Mouse (Mus musculus) frontal cortex, postnatal 14 days (tissue): ENCODE data around the gene Nsd2.
"Not testable (repeated sequence)": the region's sequence is repeated elsewhere in the genome, so short reads cannot be mapped to it uniquely, and the experiment has no call there.

Source experiments
- DNase-seq, 2 experiments: peaks; one replicate each; pipeline ENCODE4 v3.0.0; 2022; ENCODE audit warnings: low spot score in 2 of 2

The Nsd2 gene

DNA sequence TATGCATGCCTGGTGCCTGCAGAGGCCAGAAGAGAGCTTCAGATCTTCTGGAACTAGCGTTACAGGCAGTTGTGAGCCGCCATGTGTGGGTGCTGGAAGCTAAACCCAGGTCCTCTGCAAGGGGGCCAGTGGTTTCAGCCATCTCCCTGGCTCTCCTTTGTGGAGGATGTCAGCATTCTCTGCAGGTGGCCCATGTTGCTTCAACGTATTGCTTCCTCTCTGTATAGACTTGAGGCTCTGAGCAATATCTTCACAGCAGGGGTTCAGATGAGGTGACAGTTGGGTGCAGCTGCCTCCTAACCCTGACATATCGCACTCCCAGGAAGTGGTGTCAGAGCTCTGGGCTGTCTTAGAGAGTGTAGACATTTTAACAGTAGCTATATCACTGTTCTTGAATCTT is 30.9 kb downstream of the Nsd2 start:
- no peak for DNase-seq

DNA sequence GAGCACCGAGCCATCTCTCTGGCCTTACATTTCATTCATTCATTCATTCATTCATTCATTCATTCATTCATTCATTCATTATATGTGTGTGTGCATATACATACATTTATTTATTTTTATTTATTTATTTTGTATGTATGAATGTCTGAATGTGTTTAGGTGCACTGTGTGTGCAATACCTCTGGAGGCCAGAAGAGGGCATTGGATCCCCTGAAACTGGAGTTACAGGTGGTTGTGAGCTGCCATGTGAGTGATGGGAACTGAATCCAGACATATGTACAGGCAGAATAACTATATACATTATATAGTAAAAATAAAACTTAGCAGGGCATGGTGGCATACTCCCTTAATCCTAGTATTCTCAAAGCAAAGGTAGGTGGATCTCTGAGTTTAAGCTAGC is 32.6 kb downstream of the Nsd2 start:
- DNase-seq: no peak

DNA sequence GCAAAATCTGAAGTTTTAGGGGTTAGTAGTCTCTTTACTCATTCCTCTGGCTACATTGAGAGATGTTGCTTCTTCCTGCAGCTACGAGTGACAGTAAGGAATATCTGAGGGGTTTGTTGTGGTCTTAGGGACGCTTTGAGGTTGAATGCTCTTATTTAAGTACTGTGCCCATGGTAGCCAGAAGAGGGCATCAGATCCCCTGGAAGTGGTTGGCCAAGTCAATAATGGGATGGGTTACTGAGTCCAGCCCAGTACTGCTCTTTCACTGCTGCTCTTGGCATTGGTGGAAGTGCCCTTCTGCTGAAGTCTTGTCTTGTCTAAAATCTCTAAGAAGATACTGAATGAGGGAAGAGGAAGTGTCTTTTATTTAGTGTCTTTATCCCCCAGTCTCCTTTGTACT is 33.5 kb downstream of the Nsd2 start:
- no peak for DNase-seq

DNA sequence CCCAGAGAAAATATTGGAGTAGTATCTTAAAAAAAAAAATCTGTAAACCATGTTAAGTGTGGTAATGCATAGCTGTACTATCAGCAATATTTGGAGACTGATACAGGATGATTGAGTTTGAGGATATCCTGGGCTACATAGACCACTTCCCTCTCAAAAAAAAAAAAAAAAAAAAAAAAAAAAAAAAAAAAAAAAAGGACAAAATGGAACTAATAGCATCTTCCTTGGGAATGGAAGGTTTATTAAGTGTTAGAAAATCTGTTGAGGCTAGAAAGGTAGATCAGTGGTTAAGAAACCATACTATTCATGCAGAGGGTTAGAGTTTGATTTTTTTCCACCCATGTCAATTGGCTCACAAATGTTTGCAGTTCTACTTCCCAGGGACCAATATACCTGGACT is 37.2 kb downstream of the Nsd2 start:
- DNase-seq: no peak

DNA sequence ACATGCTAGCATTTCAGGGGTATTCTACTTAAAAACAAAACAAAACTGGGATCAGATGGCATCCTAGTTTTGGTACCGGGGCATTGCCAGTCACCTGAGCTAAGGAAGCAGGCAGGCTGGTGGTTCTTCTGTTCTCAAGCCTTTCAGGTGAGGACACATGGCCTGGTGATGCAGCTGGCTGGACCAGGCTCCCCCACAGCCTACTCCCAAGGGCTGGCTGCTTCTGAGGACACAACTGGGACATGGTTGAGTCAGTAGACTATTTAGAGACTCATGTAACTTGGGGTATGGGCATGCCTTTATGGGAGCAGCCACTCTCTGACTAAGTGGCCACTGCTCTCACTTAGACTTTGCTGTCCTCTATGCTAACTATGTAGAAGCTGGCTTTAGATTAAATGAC is 54.9 kb downstream of the Nsd2 start:
- DNase-seq: no peak

DNA sequence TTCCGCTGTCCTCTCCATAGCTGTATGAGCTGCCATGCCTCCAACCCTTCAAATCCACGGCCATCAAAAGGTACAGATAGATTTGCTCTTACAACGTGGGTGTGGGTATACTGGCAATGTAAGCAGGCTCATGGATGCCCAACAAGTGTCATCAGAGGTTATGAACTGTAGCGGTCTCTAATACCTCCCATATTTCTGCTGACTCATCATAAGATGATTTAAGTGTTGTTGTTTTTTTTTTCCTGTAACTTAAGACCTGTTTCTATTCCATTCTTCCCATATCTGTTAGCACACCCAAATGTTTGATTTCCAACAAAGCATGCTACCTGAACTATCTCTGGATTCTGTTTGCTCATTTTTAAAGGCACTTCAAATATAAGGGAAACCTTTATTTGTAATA is 60.6 kb downstream of the Nsd2 start:
- no peak for DNase-seq

DNA sequence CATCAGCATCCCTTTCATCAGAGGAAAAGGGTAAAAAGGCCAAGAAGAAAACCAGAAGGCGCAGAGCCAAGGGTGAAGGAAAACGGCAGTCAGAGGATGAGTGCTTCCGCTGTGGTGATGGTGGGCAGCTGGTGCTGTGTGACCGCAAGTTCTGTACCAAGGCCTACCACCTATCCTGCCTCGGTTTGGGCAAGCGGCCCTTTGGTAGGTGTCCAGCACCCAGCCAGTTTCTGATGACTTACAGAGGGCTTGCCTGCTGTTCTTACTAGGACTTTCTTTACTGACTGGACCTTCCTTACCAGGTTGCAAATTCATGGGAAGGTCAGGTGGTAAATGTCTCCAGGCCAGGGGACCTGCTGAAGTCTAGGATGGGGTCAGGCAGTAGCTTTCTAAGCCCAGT is 72.9 kb downstream of the Nsd2 start:
- no peak for DNase-seq

DNA sequence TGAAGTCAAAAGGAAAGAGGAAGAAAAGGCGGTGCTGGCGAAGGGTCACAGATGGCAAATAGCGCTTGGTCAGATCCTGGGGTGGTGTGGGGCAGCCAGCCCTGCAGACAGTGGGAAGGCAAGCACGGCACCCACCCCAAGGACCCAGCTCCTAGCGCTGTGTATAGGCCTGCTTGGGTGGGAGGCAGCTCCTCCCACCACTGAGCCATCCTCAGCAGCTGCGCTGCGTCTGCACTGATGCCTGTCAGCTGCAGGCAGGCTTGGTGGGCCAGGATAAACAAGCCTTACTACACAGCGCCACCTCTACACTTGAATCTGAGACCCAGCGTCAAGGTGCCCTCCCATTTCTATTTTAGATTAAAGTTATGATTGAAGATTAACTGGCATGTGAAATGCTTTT is 74.6 kb downstream of the Nsd2 start:
- DNase-seq: no peak

DNA sequence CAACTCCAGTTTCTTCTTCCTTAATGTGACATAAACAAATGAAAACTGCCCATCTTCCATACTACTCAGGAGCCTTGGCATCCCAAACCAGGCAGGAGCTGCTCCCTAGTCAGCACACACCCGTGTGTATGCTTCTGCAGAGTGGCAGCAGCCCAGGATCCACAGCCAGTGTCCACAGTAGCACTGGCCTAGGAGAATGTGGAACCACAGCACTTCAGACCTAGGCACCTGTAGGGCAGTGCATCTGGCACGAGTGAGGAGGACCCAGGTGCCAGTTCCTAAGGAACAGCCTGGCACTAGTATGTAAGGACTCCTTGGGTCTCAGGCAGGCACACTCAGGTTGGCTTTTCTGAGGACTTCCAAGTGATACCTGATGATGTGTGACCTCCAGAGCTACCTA is 76.6 kb downstream of the Nsd2 start:
- no peak for DNase-seq

DNA sequence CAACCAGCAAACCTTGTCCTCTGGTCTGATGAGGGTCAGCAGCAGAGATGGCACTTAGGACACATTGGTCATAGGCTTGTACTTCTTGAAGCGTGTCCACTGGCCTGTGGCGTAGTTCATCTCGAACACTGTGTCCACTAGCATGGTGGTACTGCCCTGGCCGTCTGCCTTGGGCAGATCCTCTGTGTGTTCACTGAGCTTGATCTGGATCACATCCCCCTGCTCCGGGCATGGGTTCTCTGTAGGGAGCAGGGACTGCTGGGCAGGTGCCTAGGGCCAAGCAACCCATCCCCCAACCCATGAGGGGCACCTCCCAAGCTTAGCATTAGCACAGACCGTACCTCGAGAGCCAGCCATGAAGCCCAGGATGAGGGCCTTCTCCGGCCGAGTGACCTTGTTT is 78.1 kb downstream of the Nsd2 start:
- no peak for DNase-seq

DNA sequence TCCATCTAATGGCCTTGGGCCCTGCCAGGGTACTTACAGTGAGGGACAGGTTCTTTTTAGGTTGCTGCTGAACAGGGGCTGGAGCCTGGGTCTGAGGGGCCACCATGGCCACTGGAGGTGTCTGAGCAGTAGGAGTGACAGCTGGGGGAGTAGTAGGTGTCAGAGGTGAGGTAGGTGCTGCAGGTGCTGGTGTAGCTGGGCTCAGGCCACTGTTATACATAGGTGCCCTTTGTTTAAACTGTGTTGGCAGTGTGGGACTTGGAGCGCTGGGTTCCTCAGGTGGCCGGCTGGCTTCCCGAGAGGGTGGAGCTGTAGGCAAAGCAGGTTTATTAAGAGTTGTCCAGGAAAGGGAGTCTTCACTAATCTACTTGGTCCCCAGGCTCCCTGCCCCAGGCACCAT is 78.7 kb downstream of the Nsd2 start:
- no peak for DNase-seq

DNA sequence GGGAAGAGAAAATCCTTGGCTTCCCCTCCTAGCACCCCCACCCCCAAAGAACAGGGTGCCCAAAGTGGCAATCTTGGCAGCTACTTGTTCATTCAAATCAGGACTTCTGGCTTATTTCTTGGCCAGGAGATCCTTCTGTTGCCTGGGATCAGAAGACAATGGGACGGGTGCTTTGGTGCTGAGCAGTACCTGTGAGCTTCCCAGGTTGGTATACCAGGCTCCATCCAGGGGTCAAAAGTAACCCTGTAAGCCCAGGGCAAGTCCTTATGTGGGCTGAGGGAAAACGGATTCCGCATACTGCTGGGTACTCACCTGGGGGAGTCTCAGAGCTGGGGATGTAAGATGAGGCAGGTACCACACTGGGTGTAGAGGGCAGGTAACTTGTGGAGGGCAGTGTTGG is 79.6 kb downstream of the Nsd2 start:
- DNase-seq: no peak

DNA sequence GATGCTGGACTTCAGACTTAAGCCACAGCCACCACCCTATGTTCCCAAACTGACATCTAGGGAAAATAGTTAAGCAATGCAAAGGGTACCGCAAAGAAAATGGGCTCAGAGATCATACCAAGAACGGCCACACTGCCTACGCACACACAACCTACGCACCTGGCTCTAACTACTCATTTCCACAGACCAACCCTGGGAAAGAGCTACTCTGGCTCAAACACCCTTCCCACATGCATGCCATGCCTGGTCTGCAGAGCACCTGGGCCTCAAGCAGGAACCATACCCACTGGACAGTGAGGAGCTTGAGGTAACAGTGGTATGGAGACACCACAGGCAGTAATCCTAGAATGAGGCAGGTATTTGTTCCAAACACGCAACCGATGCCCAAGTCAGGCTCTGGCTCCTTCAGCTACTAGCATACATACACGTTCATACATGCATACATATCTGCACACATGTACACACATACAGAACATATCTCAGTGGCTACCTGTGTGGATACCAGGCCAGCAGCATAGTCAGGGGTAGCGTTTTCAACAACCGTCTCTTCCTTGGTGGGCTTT is 80.3 kb downstream of the Nsd2 start:
- no peak for DNase-seq

DNA sequence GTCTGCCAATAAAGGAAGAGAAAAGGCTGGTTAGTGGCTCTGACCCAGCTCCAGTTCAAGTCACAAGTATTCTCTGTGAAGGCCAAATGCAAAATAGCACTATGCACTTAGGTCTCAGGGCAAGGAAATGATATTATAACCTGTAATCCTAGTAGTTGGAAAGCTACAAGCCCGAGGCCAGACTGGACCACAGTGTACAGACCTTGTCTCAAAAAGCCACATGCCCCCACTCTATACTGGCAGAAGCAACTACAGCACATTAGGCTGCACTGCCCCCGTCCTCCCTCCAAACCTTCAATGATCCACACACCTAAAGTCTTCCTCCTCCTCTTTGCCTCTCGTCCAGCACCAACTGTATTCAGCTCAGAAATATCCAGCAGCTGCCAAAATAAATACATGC is 80.8 kb downstream of the Nsd2 start:
- DNase-seq: no peak

DNA sequence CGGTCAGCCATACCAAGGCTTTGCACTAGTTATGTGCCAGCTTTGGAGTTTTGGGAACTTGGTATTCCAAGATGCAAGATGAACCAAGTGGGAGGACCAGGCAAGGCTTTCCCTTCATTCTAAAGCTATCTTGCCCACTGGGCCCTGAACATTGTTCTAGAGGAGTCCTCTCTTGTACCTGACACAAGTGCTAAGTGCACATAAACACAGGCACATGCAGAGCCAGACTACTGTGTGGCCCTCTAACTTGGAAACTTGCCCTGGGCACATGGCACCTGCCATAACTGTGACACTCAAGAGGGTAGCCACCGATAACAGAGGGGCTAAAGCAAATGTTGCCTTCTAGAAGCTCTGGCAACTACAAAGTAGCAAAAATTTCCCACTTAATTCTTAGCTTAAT is 82.2 kb downstream of the Nsd2 start:
- no peak for DNase-seq

DNA sequence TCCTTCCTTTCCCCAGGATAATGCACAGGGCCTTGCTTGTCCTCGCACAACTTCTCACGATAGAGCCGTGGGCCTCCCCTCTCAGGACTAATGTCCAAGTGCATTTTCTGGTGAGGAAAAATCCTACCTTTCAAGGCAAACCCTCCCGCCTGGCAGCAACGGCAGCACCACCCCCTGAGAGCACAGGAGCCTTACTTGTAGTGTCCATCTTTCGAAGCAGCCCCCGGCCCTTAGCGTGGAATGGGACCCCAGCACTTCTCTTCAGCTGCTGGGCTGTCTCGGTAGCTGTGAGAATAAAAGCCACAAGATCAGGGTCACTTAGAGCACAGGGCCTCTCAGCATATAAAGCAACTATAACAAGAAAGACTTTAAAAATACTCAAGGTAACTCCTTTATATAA is 82.7 kb downstream of the Nsd2 start:
- no peak for DNase-seq

DNA sequence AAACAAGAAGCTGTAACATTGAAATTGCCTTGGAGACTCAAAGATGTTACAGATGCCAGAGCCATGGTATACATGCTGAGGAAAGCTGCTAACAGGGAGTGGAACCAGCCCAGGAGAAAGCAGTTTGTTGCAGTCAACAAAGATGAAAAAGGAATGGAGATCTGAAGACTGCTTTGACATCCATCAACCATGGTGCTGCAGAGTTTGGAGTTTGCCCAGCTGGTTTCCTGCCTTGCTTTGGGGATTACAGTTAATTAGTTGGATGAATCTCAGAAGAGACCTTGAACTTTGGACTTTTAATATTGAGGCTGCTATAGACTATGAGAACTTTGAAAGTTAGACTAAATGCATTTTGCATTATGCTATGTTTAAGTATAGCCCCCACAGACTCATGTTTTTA is 94.5 kb downstream of the Nsd2 start:
- not testable (repeated sequence) for DNase-seq

DNA sequence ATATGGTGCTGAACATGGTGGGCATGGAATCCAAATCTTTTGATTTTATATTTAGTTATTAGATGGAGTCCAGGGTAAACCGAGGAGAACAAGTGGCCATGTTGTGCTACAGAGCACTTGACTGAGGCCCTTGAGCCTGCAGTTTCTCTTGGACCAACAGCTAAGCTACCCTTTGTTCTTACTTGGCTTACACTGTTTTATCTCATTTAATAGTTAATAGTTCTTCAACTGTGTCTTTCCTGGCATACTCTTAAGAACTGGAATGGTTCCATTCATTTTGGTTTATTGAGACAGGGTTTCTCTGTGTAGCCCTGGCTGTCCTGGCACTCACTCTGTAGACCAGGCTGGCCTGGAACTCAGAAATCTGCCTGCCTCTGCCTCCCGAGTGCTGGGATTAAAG is 96.1 kb downstream of the Nsd2 start:
- not testable (repeated sequence) for DNase-seq

DNA sequence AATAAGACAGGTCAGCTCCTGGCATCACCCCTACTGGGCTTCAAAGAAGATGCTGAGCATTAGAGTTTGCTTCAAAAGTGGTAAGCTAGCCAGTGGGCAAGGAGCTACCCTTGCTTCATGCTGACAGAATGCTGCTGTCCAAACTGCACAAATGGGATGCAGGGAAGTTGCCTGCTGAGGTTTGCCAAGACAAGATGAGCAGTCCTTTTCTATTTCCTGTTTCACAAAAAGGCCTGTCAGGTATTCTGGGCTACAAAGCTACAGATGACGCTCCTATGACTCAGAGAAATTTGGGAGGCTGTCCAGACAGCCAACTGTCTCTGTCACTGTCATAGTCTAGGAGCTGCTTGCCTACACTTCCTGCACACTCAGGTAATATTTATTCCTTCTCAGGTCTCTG is 98.9 kb downstream of the Nsd2 start:
- no peak for DNase-seq

DNA sequence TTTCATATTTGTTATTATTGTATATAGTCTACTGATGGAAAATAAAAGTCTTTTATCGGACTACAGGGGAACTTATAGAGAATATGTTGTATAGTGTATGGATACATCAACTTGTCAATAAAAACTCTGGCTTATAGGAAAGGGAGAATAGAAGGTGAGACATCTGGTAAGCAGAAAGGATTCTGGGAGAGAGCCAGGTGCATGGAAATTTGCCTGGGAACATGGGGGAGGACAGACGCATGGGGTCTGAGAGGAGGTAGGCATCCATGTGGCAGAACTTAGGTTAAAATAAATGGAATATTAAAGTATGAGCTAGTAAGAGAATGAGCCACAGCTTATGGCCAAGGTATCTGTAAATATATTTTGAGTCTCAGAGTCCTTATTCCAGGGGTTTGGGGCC is 99.5 kb downstream of the Nsd2 start:
- DNase-seq: no peak

DNA sequence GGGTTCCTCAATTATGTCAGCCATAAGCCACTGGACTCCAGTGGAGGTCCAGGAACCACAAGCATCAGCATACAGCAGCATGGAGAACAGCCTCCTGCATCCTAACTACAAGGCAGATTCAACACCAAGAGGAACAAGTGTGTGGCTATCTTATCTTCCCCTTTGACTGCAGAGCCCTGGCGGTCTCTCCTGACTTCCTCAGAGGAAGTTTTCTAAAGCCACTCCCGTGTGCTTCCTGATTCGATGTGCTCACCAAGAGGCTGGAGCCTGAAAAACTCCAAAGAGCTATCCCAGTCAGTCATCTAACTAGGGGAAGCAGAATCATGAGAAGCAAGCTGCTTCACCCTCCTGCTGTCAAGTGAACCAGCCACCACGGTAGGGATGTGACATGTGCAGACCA is 100.4 kb downstream of the Nsd2 start:
- DNase-seq: no peak

DNA sequence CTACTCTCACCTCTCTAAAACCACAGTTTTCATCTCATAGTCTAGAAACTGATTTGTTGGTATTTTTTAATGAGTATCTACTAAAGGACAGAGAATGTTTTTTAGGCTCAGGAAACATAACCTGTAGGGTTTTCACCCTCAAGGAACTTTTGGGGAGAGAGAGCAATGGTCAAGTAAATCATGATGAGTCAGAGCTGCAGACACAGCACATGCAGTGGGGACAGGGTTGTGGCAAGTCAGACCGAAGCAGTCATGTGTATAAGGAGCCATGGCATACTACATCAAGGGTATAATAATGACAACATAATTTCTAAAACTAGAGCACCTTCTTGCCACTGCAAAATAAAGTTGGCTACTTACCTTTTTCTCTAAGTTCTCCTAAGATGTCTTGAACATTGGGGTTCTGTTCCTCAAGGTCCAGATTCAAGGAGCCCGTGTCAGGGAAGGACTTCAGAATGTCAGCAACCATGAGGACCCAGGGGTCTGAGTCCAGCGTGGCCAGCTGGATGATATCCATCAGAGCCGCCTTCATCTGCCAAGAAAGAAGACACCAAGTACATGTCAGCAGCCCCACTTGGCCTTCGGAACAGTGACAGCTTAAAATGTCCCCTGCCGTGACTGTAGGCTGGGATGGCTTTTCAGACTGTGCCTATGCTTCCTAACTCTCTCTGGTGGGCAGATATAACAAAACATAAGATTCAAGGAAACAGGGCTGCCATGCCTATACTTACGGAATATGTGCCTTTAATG is 101.1 kb downstream of the Nsd2 start:
- no peak for DNase-seq

DNA sequence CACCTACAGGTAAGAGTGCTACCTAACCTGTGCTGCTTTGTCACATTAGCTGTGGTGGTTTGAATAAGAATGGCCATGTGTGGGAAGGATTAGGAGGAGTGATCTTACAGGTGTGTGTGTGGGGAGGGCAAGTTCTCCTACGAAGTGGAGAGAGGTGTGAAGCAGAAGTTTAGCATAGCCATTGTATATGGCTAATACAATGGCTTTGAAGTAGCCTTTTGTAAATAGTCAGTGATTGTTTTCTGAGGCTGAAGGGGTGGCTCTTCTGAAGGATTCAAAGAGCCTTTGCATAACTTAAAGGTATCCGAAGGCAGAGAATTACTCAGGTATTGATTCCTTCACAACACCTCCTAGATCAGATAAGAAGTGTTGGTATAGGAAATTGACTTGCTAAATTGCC is 102.0 kb downstream of the Nsd2 start:
- no peak for DNase-seq

DNA sequence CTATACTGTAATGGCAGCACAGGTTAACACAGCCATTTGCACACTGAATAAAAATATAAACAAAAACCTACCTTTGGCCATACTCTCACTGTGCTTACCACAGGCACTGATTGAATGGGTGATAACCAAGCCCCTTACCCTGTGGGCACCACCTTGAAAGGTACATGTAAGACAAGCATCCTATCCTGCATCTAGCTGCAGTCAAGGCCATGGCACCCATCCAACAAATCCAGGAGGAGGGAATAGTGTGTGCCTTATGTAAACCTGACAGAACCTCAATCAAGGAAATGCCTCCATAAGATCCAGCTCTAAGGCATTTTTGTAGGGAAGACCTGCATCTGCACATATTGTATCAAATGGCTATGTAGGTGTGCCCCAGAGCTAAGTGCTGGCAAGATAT is 105.6 kb downstream of the Nsd2 start:
- no peak for DNase-seq
